Mouse (Mus musculus): Measurements from ENCODE around the gene Zfhx3. TPM values are rescaled to one million over a fixed set of nuclear protein-coding genes. Genes with fewer than 3 reads are reported as not detected.

The Zfhx3 gene
- polyA plus RNA-seq, 1 experiment from 2014 or later, result 44.7 TPM

GRCm38 (mm10) chr8:108510641-108511325 is 568.3 kb downstream of the Zfhx3 start:
- 17% methylated on average over 14 of the region's 14 CpGs for whole genome bisulfite sequencing
- Histone ChIP-seq H3K9ac (ENCODE audit: low read depth, low read length) (no peak overlapping the region), H3K9me3 (replicated peaks; ENCODE audit: control insufficient read depth, low read length, poor library complexity, severe bottlenecking) (no peaks in the 10 kb centered on the region), H3K27ac (ENCODE audit: low read length) (no peak overlapping the region; the same call in 1 of the 2 replicates), H3K36me3 (ENCODE audit: control insufficient read depth, insufficient read depth, low read length) (no peaks in the 10 kb centered on the region), H3K27me3 (ENCODE audit: control insufficient read depth, insufficient read depth, low read depth, low read length) (no peaks in the 10 kb centered on the region), H3K4me3 (ENCODE audit: low read depth, low read length) (no peak overlapping the region), H3K4me2 (ENCODE audit: low read length) (no peak overlapping the region), H3K4me1 (ENCODE audit: control insufficient read depth, insufficient read depth, low read length) (peaks cover 4% of the 10 kb centered on the region; the same call in 1 of the 2 replicates)
- ATAC-seq, result peak; percentile 83

DNA sequence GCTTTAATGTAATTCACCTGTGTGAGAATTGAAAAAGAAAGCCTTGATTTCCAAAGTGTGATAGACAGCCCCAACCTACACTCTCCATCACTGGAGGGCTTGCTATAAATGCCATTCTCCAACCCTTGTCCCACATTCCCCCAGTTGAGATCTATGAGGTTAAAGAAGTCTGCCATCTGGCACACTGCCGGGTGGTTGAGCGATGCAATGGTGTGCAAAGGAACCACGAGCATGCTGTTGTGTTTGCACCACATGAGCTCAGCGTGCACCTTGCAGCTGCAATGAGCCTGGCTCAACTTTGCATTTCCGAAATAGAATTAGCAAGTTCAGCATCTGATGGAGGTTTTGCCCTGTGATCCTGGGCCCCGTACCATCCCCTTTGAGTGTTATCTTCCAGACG is 575.7 kb downstream of the Zfhx3 start:
- Histone ChIP-seq H3K36me3 (ENCODE audit: control insufficient read depth, insufficient read depth, low read length) (no peaks in the 10 kb centered on the region), H3K4me2 (ENCODE audit: low read length) (no peak overlapping the region), H3K27ac (ENCODE audit: low read length) (no peak overlapping the region), H3K27me3 (ENCODE audit: control insufficient read depth, insufficient read depth, low read depth, low read length) (no peaks in the 10 kb centered on the region), H3K4me3 (ENCODE audit: low read depth, low read length) (no peak overlapping the region), H3K9ac (ENCODE audit: low read depth, low read length) (no peak overlapping the region), H3K9me3 (replicated peaks; ENCODE audit: control insufficient read depth, low read length, poor library complexity, severe bottlenecking) (no peaks in the 10 kb centered on the region), H3K4me1 (ENCODE audit: control insufficient read depth, insufficient read depth, low read length) (no peaks in the 10 kb centered on the region; the same call in 1 of the 2 replicates)
- no peak for ATAC-seq
- WGBS, result 85% methylated on average over 7 of the region's 7 CpGs

- H3K27ac ChIP-seq (ENCODE audit: low read length), result no peak overlapping the region
- no peak overlapping the region for H3K9ac ChIP-seq (ENCODE audit: low read depth, low read length)
- no peaks in the 10 kb centered on the region for H3K9me3 ChIP-seq (replicated peaks; ENCODE audit: control insufficient read depth, low read length, poor library complexity, severe bottlenecking)
- no peaks in the 10 kb centered on the region for H3K36me3 ChIP-seq (ENCODE audit: control insufficient read depth, insufficient read depth, low read length)
- no peak overlapping the region for H3K4me3 ChIP-seq (ENCODE audit: low read depth, low read length)
- no peak overlapping the region for H3K4me2 ChIP-seq (ENCODE audit: low read length)
- 88% methylated on average over 4 of the region's 4 CpGs for WGBS
- H3K4me1 ChIP-seq (ENCODE audit: control insufficient read depth, insufficient read depth, low read length), result peaks cover 4% of the 10 kb centered on the region; the same call in 1 of the 2 replicates
- no peak for ATAC-seq
- H3K27me3 ChIP-seq (ENCODE audit: control insufficient read depth, insufficient read depth, low read depth, low read length), result no peaks in the 10 kb centered on the region
Measured at GRCm38 (mm10) chr8:108522050-108522449, 579.6 kb downstream of the Zfhx3 start.

DNA sequence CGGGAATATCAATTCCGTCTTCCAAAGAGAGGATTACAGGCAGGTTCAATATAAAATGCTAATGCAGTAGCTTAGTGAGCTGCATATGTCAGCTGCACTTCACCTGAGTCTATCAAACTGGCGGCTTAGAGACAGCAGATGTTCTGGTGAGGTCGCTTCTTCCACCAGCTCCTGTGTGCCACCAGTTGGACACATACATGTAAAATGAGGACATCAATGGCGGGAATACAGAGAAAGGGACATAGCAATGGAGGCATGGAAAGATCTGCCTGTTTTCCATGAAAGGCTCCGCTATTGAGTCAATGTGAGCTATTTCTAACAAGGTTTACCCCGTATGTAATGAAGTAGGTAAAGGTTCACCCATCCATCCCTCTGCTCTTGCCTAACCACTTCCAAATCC is 587.0 kb downstream of the Zfhx3 start:
- 85% methylated on average over 7 of the region's 7 CpGs for WGBS
- no peak overlapping the region for H3K27ac ChIP-seq (ENCODE audit: low read length)
- ATAC-seq, result no peak

GRCm38 (mm10) chr8:108535121-108535876 is 592.9 kb downstream of the Zfhx3 start:
- Histone ChIP-seq H3K9me3 (replicated peaks; ENCODE audit: control insufficient read depth, low read length, poor library complexity, severe bottlenecking) (no peaks in the 10 kb centered on the region), H3K4me1 (ENCODE audit: control insufficient read depth, insufficient read depth, low read length) (peaks cover 16% of the 10 kb centered on the region), H3K36me3 (ENCODE audit: control insufficient read depth, insufficient read depth, low read length) (no peaks in the 10 kb centered on the region), H3K27me3 (ENCODE audit: control insufficient read depth, insufficient read depth, low read depth, low read length) (no peaks in the 10 kb centered on the region), H3K27ac (ENCODE audit: low read length) (peak overlapping the region; percentile 84), H3K4me2 (ENCODE audit: low read length) (peak overlapping the region; percentile 62), H3K4me3 (ENCODE audit: low read depth, low read length) (peak overlapping the region; percentile 36), H3K9ac (ENCODE audit: low read depth, low read length) (0 out of 2 replicates have a peak overlapping the region, but pooled peaks have one; percentile 49)
- 39% methylated on average over 16 of the region's 16 CpGs for WGBS
- ATAC-seq, result peak; percentile 79

More for the DNA sequence above, 587.0 kb downstream of the Zfhx3 start:
- no peaks in the 10 kb centered on the region for H3K27me3 ChIP-seq (ENCODE audit: control insufficient read depth, insufficient read depth, low read depth, low read length)
- peaks cover 6% of the 10 kb centered on the region; the same call in 1 of the 2 replicates for H3K4me1 ChIP-seq (ENCODE audit: control insufficient read depth, insufficient read depth, low read length)
- no peak overlapping the region for H3K4me2 ChIP-seq (ENCODE audit: low read length)
- H3K9ac ChIP-seq (ENCODE audit: low read depth, low read length), result no peak overlapping the region
- no peak overlapping the region for H3K4me3 ChIP-seq (ENCODE audit: low read depth, low read length)
- H3K36me3 ChIP-seq (ENCODE audit: control insufficient read depth, insufficient read depth, low read length), result no peaks in the 10 kb centered on the region
- H3K9me3 ChIP-seq (replicated peaks; ENCODE audit: control insufficient read depth, low read length, poor library complexity, severe bottlenecking), result no peaks in the 10 kb centered on the region

DNA sequence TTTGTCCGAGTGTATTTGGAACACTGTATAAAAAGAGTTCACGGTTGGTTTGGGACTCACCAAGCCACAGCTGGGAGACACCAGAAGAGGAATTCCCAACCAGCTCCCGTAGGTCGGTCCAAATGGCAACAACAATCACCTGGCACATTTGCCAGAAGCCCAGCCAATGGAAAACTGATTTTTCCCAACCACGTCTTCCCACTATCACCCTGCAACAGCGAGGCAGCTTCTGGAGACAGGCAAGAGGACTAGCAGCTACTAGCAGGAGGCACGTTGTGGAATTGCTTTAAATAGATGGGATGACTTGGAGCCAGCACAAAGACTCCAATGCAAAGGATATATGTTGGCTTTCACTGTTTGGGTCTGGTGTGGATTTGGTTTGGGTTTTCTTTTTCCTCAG is 593.7 kb downstream of the Zfhx3 start:
- H3K4me1 ChIP-seq (ENCODE audit: control insufficient read depth, insufficient read depth, low read length), result peaks cover 16% of the 10 kb centered on the region
- WGBS, result 59% methylated on average over 7 of the region's 7 CpGs
- no peak for ATAC-seq

GRCm38 (mm10) chr8:108536911-108537351 is 594.5 kb downstream of the Zfhx3 start:
- Histone ChIP-seq H3K9me3 (replicated peaks; ENCODE audit: control insufficient read depth, low read length, poor library complexity, severe bottlenecking) (no peaks in the 10 kb centered on the region), H3K4me1 (ENCODE audit: control insufficient read depth, insufficient read depth, low read length) (peaks cover 16% of the 10 kb centered on the region), H3K36me3 (ENCODE audit: control insufficient read depth, insufficient read depth, low read length) (no peaks in the 10 kb centered on the region), H3K9ac (ENCODE audit: low read depth, low read length) (peak overlapping the region; percentile 49), H3K4me3 (ENCODE audit: low read depth, low read length) (peak overlapping the region; percentile 36), H3K4me2 (ENCODE audit: low read length) (peak overlapping the region; percentile 62), H3K27ac (ENCODE audit: low read length) (peak overlapping the region; percentile 84), H3K27me3 (ENCODE audit: control insufficient read depth, insufficient read depth, low read depth, low read length) (no peaks in the 10 kb centered on the region)
- ATAC-seq, result no peak
- 34% methylated on average over 15 of the region's 15 CpGs for WGBS

More for the DNA sequence above, 593.7 kb downstream of the Zfhx3 start:
- peak overlapping the region; percentile 62 for H3K4me2 ChIP-seq (ENCODE audit: low read length)
- peak overlapping the region; percentile 84 for H3K27ac ChIP-seq (ENCODE audit: low read length)
- no peaks in the 10 kb centered on the region for H3K9me3 ChIP-seq (replicated peaks; ENCODE audit: control insufficient read depth, low read length, poor library complexity, severe bottlenecking)
- no peaks in the 10 kb centered on the region for H3K36me3 ChIP-seq (ENCODE audit: control insufficient read depth, insufficient read depth, low read length)
- H3K9ac ChIP-seq (ENCODE audit: low read depth, low read length), result peak overlapping the region; percentile 49
- H3K4me3 ChIP-seq (ENCODE audit: low read depth, low read length), result peak overlapping the region; percentile 36
- H3K27me3 ChIP-seq (ENCODE audit: control insufficient read depth, insufficient read depth, low read depth, low read length), result no peaks in the 10 kb centered on the region

- H3K9me3 ChIP-seq (replicated peaks; ENCODE audit: control insufficient read depth, low read length, poor library complexity, severe bottlenecking), result no peaks in the 10 kb centered on the region
- H3K27ac ChIP-seq (ENCODE audit: low read length), result peak overlapping the region; percentile 84
- peak overlapping the region; percentile 49 for H3K9ac ChIP-seq (ENCODE audit: low read depth, low read length)
- no peaks in the 10 kb centered on the region for H3K27me3 ChIP-seq (ENCODE audit: control insufficient read depth, insufficient read depth, low read depth, low read length)
- WGBS, result 42% methylated on average over 25 of the region's 25 CpGs
- peak overlapping the region; percentile 62 for H3K4me2 ChIP-seq (ENCODE audit: low read length)
- H3K36me3 ChIP-seq (ENCODE audit: control insufficient read depth, insufficient read depth, low read length), result no peaks in the 10 kb centered on the region
- peak overlapping the region; percentile 36 for H3K4me3 ChIP-seq (ENCODE audit: low read depth, low read length)
- H3K4me1 ChIP-seq (ENCODE audit: control insufficient read depth, insufficient read depth, low read length), result peaks cover 16% of the 10 kb centered on the region
- peak; percentile 60 for ATAC-seq
Measured at GRCm38 (mm10) chr8:108537686-108538551, 595.5 kb downstream of the Zfhx3 start.

Data from midbrain, embryonic 16.5 days (tissue).